Mouse (Mus musculus) urinary bladder, postnatal 14 days (tissue): ENCODE results near the gene Lsg1.

Experiments used
- DNase-seq: peaks from one replicate; pipeline ENCODE4 v3.0.0; 2021; ENCODE audit warnings: low spot score

Gene Lsg1

GRCm38 (mm10) chr16:30517666-30518283 lies 69.6 kb downstream of the Lsg1 start:
- DNase-seq, result peak; percentile 26

- DNase-seq, result no peak
Measured at GRCm38 (mm10) chr16:30516993-30517392, 70.4 kb downstream of the Lsg1 start.

- DNase-seq, result no peak
Measured at GRCm38 (mm10) chr16:30515418-30515817, 72.0 kb downstream of the Lsg1 start.

- peak; percentile 88 for DNase-seq
Measured at GRCm38 (mm10) chr16:30513050-30514024, 74.1 kb downstream of the Lsg1 start.

GRCm38 (mm10) chr16:30512375-30513049 lies 74.9 kb downstream of the Lsg1 start:
- peak; percentile 66 for DNase-seq

GRCm38 (mm10) chr16:30511563-30512340 lies 75.6 kb downstream of the Lsg1 start:
- DNase-seq, result no peak

- DNase-seq, result peak; percentile 89
Measured at GRCm38 (mm10) chr16:30510504-30511451, 76.6 kb downstream of the Lsg1 start.
